Mouse (Mus musculus) left cerebral cortex, adult 2 months (tissue): Measurements from ENCODE around the gene Ptprn2. TPM values are rescaled to one million over a fixed set of nuclear protein-coding genes. Genes with fewer than 3 reads are reported as not detected.

ENCODE experiments used
- DNase-seq, 2 experiments: peaks; one replicate each; pipeline ENCODE4 v3.0.0; 2021 to 2022; ENCODE audit warnings: low spot score in 2 of 2, mixed read lengths in 1 of 2; ENCODE audit errors: extremely low spot score in 1 of 2
- H3K27ac ChIP-seq: fragments of 200-600 bp; 2 replicates; pipeline ENCODE4 v1.8.1; 2022
- H3K4me3 ChIP-seq: fragments of 200-600 bp; 2 replicates; pipeline ENCODE4 v1.8.1; 2022
- CTCF ChIP-seq: fragments of 200-600 bp; IDR thresholded peaks from 2 replicates; pipeline ENCODE4 v1.8.1; 2022; ENCODE audit warnings: antibody characterized with exemption, mild to moderate bottlenecking, moderate library complexity
- intact Hi-C: fragments of 180-260 bp; cut with DNase I; formaldehyde crosslinking; loops from one replicate; pipeline ENCODE4 v1.15.1; 2025
- total RNA-seq, 2 experiments: library from RNA; stranded (reverse); gene quantifications; 2 replicates each; pipeline ENCODE4 v1.2.3; 2021

Ptprn2 gene
- total RNA-seq, 2 experiments from 2014 or later, result 339 to 346 TPM

DNA sequence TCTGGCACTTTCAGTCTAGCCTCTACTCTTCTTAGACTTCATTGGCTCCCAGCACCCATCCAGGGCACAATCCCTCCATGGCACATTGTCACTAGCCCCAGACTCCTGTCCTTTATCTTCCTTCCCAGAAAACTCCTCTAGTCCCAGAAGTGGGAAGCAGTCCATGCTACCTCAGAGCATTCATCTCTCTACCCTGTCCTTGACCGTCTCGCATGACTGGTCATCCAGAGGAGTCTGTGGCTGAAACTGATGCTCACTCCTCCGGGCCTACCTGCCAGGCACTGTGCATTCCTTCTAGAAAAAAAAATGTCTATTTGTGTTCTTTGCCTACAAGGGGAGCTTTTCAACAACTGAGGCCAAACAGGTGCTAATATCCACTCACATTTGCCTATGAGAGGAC, 549.0 kb downstream of the Ptprn2 start:
- Histone ChIP-seq H3K4me3 (no peak overlapping the region), H3K27ac (no peak overlapping the region)
- intact Hi-C loops, result loop anchor here (2.0 kb wide), 1 partner anchor 294 kb away; no protein-coding TSS in a partner anchor
- TF ChIP-seq CTCF, result no peak
- DNase-seq, result no peak

DNA sequence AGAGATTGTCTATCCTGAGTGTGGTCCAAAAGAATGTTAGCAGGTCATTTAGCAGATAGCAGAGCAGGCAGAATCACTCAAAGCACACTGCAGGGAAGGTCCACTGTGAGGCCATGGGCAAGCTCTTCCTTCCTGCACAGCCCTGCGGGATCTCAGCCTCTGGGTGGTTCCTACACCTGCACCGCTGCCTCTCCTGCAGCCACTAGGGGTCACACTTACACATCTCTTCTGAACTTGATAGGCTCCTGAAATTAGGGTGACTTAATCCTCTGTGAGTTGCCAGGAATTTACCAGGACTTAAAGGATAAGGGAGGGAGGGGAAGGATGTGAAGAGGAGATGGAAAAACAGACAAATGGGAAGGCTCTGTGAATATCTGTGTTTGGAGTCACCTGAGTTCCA, 549.7 kb downstream of the Ptprn2 start:
- TF ChIP-seq CTCF, result peak; percentile 86
- Histone ChIP-seq H3K27ac (no peak overlapping the region), H3K4me3 (no peak overlapping the region)
- DNase-seq, result peak; percentile 67 to 74
- intact Hi-C loops, result loop anchor here (2.0 to 5.0 kb wide), 2 partner anchors 294 to 317 kb away; no protein-coding TSS in a partner anchor

DNA sequence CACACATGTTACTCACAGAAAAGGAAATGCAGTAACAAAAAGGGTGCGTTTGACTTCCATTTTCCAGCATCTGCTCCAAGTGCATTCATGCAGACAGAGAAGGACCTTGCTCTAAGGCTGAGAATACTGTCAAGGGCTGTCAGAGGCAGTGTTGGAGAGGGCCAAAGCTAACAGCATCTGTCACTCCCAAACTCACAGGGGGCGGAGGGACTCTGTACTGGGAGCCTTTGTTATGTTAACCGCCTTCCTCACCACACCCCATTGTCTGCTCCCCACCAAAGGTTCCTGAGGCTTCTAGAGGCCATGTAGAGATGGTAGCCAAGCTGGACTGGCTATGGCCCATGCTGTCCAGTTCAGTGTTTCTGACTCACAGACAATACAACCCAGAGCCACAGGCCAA, 553.9 kb downstream of the Ptprn2 start:
- intact Hi-C loops, result loop anchor here (5.0 kb wide), 1 partner anchor 313 kb away; no protein-coding TSS in a partner anchor
- H3K27ac ChIP-seq, result no peak overlapping the region

DNA sequence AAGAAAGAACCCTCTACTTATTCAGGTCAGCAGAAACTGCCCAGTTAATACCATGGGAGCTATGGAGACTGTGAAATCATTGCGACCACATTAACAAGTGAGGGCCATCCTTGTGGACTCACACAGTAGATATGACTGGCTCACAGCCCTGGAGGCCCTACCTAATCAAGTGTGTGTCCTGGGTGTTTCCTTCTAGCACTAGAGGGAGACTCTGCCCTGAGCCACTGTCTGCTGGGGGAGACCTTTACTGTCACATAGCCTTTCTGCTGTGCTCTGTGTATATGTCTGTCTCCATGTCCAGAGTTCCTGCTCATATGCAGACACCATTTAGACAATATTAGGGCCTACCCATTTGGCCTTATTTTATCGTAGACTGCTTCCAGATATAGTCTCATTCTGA, 555.9 kb downstream of the Ptprn2 start:
- Histone ChIP-seq H3K27ac (no peak overlapping the region), H3K4me3 (no peak overlapping the region)
- intact Hi-C loops, result no loop called here
- no peak for DNase-seq
- peak; percentile 9 for TF ChIP-seq CTCF

More for the DNA sequence above, 553.9 kb downstream of the Ptprn2 start:
- no peak for TF ChIP-seq CTCF
- no peak overlapping the region for H3K4me3 ChIP-seq
- DNase-seq, result no peak

DNA sequence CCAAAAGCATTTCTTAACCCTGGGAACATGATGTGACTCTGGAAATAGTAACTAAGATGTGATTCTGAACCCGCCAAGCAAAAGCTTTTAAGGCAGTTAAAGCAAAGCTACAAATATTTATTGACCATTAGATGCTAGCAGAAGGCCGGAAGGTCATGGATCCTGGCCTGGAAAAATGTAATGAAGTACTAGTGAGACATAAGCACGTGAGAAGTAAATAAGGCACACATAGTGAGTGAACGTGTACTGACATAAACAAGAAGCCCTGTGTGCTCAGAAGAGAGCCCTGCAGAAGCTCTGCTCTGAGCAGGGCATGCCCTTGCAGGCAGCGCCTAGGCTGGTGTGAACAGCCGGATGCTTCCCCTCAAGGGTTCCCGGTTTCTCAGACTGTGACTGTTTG, 557.2 kb downstream of the Ptprn2 start:
- no peak overlapping the region for H3K4me3 ChIP-seq
- no peak for TF ChIP-seq CTCF
- no peak for DNase-seq
- no peak overlapping the region for H3K27ac ChIP-seq
- intact Hi-C loops, result no loop called here

DNA sequence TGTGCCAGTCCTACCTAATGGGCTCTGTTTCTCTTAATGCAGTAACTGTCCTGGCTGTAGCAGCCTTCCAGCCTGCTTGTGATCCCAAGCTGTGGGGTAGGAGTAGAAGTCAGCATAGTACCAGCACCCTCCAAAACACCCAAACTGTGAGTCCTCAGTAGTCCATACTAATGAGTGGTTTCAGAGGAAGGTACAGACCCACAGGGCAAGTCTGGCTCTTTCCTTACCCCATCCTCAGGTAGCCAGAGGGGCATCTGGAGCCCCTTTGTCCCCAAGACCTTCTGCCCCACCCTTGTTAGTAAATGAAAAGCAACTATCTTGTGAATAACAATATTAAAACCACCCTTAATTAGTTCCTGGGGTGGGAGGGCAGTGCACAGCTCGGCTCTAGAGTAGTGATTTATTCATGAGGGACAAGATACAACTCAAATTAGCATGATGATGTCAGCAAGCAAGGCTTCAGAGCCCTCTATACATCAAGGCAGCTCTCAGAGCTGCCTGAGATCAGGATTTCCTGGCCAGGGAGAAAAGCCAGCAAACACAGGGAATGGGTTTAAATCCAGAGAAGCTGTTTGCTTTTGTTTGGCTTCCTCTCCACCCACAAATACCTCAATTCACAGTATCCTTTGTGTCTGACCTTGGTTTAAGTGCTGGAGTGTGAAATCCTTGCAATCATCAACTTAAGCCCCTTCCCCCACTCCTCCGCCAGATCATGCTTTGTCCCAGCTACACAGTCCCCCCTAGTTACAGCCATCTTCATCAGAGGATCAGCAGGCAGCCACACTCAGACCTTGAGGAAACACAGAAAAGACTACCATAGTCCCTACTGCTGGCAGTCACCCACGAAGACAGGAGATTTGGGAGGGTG, 562.1 kb downstream of the Ptprn2 start:
- intact Hi-C loops, result no loop called here
- no peak overlapping the region for H3K4me3 ChIP-seq
- TF ChIP-seq CTCF, result no peak
- no peak for DNase-seq
- no peak overlapping the region for H3K27ac ChIP-seq

DNA sequence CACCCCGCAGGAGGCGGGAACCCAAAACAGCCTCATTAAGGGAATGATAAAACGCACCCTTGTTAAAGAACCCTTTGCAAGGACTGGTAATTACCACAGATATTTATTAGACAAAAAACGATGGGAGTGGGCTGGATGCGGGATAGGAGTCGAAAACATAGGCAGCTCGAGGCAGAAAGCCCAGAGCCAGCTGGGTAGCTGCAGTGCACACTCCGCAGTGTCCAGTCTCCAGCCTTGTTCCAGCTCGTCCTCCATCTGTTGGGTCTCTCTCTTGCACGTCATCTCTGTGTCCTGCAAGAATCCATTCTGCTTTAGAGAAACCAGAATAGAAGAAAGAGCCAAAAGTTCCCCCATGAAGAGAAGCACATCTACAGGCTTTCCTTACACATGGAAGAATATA, 564.3 kb downstream of the Ptprn2 start:
- Histone ChIP-seq H3K27ac (no peak overlapping the region), H3K4me3 (no peak overlapping the region)
- intact Hi-C loops, result loop anchor here (5.0 kb wide), 1 partner anchor 287 kb away; no protein-coding TSS in a partner anchor
- no peak for TF ChIP-seq CTCF
- DNase-seq, result no peak

DNA sequence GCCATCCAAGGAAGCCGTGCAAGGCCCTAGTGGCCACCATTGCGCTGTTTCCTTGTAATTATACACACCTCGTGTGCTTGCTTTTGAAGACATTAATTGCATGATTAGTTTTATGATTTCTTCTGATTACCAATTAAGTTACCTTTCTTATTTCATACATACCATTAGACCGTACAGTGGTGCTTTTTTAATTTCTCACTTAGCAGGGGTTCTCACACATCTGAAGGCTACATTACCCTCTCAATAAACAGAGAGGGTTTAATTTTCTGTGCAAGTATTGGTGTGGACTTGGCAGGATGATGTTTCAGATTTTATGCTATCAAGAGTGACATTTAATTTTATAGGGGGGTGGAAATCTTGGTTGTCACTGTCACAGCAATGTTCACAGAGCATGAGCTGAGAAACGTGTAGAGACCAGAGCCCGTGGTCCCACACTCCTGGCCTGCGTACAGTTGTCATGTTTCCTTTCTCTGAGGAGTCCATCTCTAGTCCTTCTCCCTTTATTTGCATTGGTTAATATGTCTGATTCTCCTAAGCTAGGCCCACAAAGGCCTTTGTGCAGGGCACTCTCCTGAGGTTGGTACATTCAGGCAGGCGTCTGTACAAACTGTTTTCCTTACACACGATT, 567.8 kb downstream of the Ptprn2 start:
- intact Hi-C loops, result loop anchor here (5.0 kb wide), 1 partner anchor 284 kb away; no protein-coding TSS in a partner anchor
- TF ChIP-seq CTCF, result no peak
- peak overlapping the region; percentile 20; the same call in 1 of the 2 replicates for H3K27ac ChIP-seq
- H3K4me3 ChIP-seq, result peak overlapping the region; percentile 31; the same call in 1 of the 2 replicates
- DNase-seq, result no peak

DNA sequence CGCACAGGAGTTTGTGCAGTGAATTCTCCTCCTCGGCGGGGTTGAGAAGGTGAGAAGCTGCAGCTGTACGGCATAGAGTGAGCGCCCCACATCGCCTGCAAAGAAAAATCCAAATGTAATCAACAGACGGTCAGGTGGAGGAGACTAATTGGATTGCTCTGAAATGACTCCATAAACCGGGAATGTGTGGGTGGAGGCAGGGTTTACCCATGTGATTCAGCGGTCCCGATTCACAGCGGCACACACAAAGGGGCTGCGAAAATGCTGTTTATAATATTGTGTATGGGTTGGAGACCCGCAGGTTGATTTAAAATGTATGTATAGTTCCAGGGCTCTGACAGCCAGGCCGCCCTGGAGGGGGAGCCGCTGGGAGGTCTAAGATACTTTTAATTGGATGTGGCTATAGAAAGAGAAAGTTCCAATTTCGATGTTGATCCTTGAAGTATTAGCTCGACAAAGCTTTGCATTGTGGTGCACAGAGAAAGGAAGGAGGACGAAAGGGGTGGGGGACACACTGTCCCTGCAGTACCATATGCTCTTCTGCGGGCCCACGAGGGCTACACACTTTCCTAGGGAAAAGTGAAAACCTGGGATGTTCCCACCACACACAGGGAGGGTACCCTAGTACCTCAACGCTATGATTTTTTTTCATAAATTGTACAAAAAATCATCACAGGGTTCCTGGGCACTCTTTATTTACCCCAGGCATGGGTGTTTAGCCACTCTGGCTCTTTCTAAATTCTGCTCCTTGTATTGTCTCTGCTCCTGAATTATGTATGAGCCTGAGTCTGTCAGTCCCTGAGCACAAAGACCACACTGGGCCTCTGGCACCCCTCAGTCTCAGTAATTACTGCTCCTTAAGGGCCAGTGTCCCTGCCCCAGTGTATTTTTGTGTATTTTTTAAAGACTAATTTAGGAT, 568.6 kb downstream of the Ptprn2 start:
- peak overlapping the region; percentile 31 for H3K4me3 ChIP-seq
- no peak; the same call in 1 of the 2 replicates for TF ChIP-seq CTCF
- peak; percentile 37 to 42 for DNase-seq
- peak overlapping the region; percentile 45; the same call in 1 of the 2 replicates for H3K27ac ChIP-seq
- intact Hi-C loops, result loop anchor here (5.0 kb wide), 1 partner anchor 283 kb away; no protein-coding TSS in a partner anchor

DNA sequence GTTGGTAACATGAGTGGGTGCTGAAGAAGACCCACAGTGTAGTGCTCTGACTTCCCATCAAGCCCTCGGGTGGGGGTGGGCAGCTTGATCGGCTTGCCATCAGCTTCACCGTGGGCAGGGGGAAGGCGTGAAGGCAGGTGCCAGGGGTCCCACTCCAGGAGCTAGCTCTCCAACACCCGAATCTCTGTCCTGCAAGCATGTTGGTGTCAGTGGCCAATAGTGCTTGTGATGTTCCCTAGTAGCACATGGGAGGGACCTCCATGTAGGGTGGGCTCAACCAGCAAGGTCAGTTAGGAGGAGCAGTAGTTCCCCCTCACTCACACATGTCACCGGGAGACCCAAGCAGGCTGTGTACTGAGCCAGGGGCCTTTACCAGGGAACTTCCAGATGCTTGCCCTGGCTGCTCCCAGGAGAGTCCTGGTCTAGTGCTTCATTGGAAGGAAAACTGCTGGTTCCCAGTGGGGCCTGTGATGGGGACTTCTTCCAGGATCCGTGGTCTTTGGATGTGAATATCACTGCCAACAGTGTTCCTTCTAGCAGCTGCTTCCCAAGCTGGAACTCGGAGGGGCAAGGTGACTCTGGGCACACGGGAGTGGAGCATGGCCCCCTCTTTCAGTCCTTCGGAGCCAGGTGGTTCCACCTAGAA, 569.5 kb downstream of the Ptprn2 start:
- no peak for DNase-seq
- Histone ChIP-seq H3K4me3 (no peak overlapping the region), H3K27ac (no peak overlapping the region)
- TF ChIP-seq CTCF, result no peak
- intact Hi-C loops, result loop anchor here (5.0 kb wide), 2 partner anchors 72 to 282 kb away; no protein-coding TSS in a partner anchor
